Mouse (Mus musculus) midbrain, embryonic 14.5 days (tissue): ENCODE data around the gene Rhebl1. TPM values are rescaled to one million over a fixed set of nuclear protein-coding genes. Genes with fewer than 3 reads are reported as not detected.
A peak's percentile ranks its signal among the peaks of the same experiment; 100 is the strongest.

Experiments used
- ATAC-seq: fragments of 200-750 bp; cut with Nextera tagmentation; 2 replicates; pipeline ENCODE4 v1.8.0; 2017; ENCODE audit warnings: moderate number of reproducible peaks, moderate library complexity; ENCODE audit not compliant: low FRiP score, low TSS enrichment
- DNase-seq: peaks from one replicate; pipeline ENCODE4 v3.0.0-alpha.2; 2015
- H3K27ac ChIP-seq: fragments of 300-500 bp; sonication (generic); replicated peaks from 2 replicates; pipeline ENCODE4 v1.5.1; 2014; ENCODE audit warnings: mild to moderate bottlenecking, low read depth, low read length, moderate library complexity
- H3K27me3 ChIP-seq: fragments of 300-500 bp; sonication (generic); 2 replicates; pipeline ENCODE4 v1.6.1; 2014; ENCODE audit warnings: low read length, control low read depth, mixed read lengths; ENCODE audit not compliant: control insufficient read depth, insufficient read depth
- H3K36me3 ChIP-seq: fragments of 300-500 bp; sonication (generic); 2 replicates; pipeline ENCODE4 v1.6.1; 2014; ENCODE audit warnings: low read length, control low read depth; ENCODE audit not compliant: control insufficient read depth, insufficient read depth
- H3K4me1 ChIP-seq: fragments of 300-500 bp; sonication (generic); 2 replicates; pipeline ENCODE4 v1.6.1; 2014; ENCODE audit warnings: mild to moderate bottlenecking, antibody characterized with exemption, low read length, control low read depth; ENCODE audit not compliant: control insufficient read depth, insufficient read depth
- H3K4me2 ChIP-seq: fragments of 300-500 bp; sonication (generic); 2 replicates; pipeline ENCODE4 v1.6.1; 2014; ENCODE audit warnings: mild to moderate bottlenecking, low read length, moderate library complexity
- H3K4me3 ChIP-seq: fragments of 300-500 bp; sonication (generic); replicated peaks from 2 replicates; pipeline ENCODE4 v1.5.1; 2014; ENCODE audit warnings: low read depth, low read length
- H3K9ac ChIP-seq: fragments of 300-500 bp; sonication (generic); replicated peaks from 2 replicates; pipeline ENCODE4 v1.6.1; 2014; ENCODE audit warnings: mild to moderate bottlenecking, low read length, moderate library complexity
- H3K9me3 ChIP-seq: fragments of 300-500 bp; sonication (generic); 2 replicates; pipeline ENCODE4 v1.6.1; 2016; ENCODE audit warnings: low read length, control low read depth, mixed read lengths; ENCODE audit not compliant: control insufficient read depth
- WGBS: fragments of 180-500 bp; shearing (Covaris S2); extraction: QIAGEN DNeasy Blood & Tissue Kit; methylation state at CpG from one replicate; pipeline ENCODE4 v1.1.7; 2014; 5-methylcytosine and 5-hydroxymethylcytosine counted together
- polyA plus RNA-seq: library from polyadenylated mRNA; unstranded; fragments of >200 nt; fragmentation: Nextera tagmentation; extraction: Ambion mirVana; gene quantifications from 2 replicates; pipeline ENCODE4 v1.2.1, GENCODE M21; 2014

The Rhebl1 gene
- polyA plus RNA-seq, 1 experiment from 2014 or later: 23.7 TPM

GRCm38 (mm10) chr15:98897928-98898800, 3.8 kb upstream of the Rhebl1 start, which contains the start of gene Dhh:
Gene Dhh, minus strand, starts transcription at chr15:98898540.
- no peak within 1 kb of the TSS for H3K9ac ChIP-seq
- peaks cover 63% of the 10 kb centered on the region for H3K27me3 ChIP-seq
- under 1% methylated on average over 41 of the region's 41 CpGs for WGBS
- H3K4me1 ChIP-seq: peaks cover 25% of the 10 kb centered on the region
- no peaks in the 10 kb centered on the region for H3K9me3 ChIP-seq
- no peak within 1 kb of the TSS for H3K27ac ChIP-seq
- ATAC-seq (no peak), DNase-seq (peak; percentile 31)
- H3K4me2 ChIP-seq: peak within 1 kb of the TSS; percentile 35
- H3K36me3 ChIP-seq: peaks cover 6% of the 10 kb centered on the region
- H3K4me3 ChIP-seq: peak within 1 kb of the TSS; percentile 12; the same call in 1 of the 2 replicates

- peaks cover 70% of the 10 kb centered on the region for H3K27me3 ChIP-seq
- 3% methylated on average over 10 of the region's 10 CpGs for WGBS
- H3K4me1 ChIP-seq: peaks cover 25% of the 10 kb centered on the region
- no peak overlapping the region for H3K4me3 ChIP-seq
- no peaks in the 10 kb centered on the region for H3K36me3 ChIP-seq
- ATAC-seq (no peak), DNase-seq (no peak)
- H3K27ac ChIP-seq: no peak overlapping the region
- no peak overlapping the region for H3K9ac ChIP-seq
- H3K9me3 ChIP-seq: no peaks in the 10 kb centered on the region
- peak overlapping the region; percentile 35 for H3K4me2 ChIP-seq
Measured at GRCm38 (mm10) chr15:98897495-98897894, 3.2 kb upstream of the Rhebl1 start.

- Histone ChIP-seq H3K9me3 (no peaks in the 10 kb centered on the region), H3K4me3 (peak overlapping the region; percentile 45), H3K27ac (no peak overlapping the region), H3K4me2 (peak overlapping the region; percentile 51), H3K9ac (peak overlapping the region; percentile 39; the same call in 1 of the 2 replicates), H3K27me3 (peaks cover 72% of the 10 kb centered on the region), H3K4me1 (peaks cover 25% of the 10 kb centered on the region), H3K36me3 (no peaks in the 10 kb centered on the region)
- 2% methylated on average over 41 of the region's 41 CpGs for WGBS
- DNase-seq (peak; percentile 71), ATAC-seq (0 out of 2 replicates have a peak, but pooled peaks have one; percentile 11)
Measured at GRCm38 (mm10) chr15:98895635-98896589, 1.6 kb upstream of the Rhebl1 start.

GRCm38 (mm10) chr15:98894746-98895634, 650 bp upstream of the Rhebl1 start:
- ATAC-seq: 0 out of 2 replicates have a peak, but pooled peaks have one; percentile 4
- H3K9ac ChIP-seq: peak overlapping the region; percentile 39; the same call in 1 of the 2 replicates

GRCm38 (mm10) chr15:98893036-98893435, 1.3 kb downstream of the Rhebl1 start:
- Histone ChIP-seq H3K9ac (no peak overlapping the region), H3K27ac (no peak overlapping the region), H3K36me3 (no peaks in the 10 kb centered on the region), H3K4me1 (peaks cover 24% of the 10 kb centered on the region), H3K27me3 (peaks cover 58% of the 10 kb centered on the region), H3K9me3 (no peaks in the 10 kb centered on the region), H3K4me2 (no peak overlapping the region), H3K4me3 (no peak overlapping the region)
- WGBS: 38% methylated on average over 4 of the region's 4 CpGs
- no peak for DNase-seq
- ATAC-seq: no peak

More at GRCm38 (mm10) chr15:98894746-98895634, 650 bp upstream of the Rhebl1 start:
- H3K4me1 ChIP-seq: peaks cover 25% of the 10 kb centered on the region
- no peak overlapping the region for H3K27ac ChIP-seq
- peak overlapping the region; percentile 45 for H3K4me3 ChIP-seq
- H3K36me3 ChIP-seq: no peaks in the 10 kb centered on the region
- 4% methylated on average over 38 of the region's 38 CpGs for WGBS
- H3K9me3 ChIP-seq: no peaks in the 10 kb centered on the region
- DNase-seq: peak; percentile 39
- peaks cover 72% of the 10 kb centered on the region for H3K27me3 ChIP-seq
- peak overlapping the region; percentile 85 for H3K4me2 ChIP-seq

GRCm38 (mm10) chr15:98891907-98892606, 2.3 kb downstream of the Rhebl1 start:
- Histone ChIP-seq H3K27me3 (peaks cover 48% of the 10 kb centered on the region), H3K9ac (no peak overlapping the region), H3K4me2 (no peak overlapping the region), H3K27ac (no peak overlapping the region), H3K36me3 (no peaks in the 10 kb centered on the region), H3K9me3 (no peaks in the 10 kb centered on the region), H3K4me3 (no peak overlapping the region), H3K4me1 (peaks cover 20% of the 10 kb centered on the region; the same call in 1 of the 2 replicates)
- ATAC-seq (no peak), DNase-seq (peak; percentile 85)
- 40% methylated on average over 6 of the region's 6 CpGs for WGBS

- Histone ChIP-seq H3K36me3 (no peaks in the 10 kb centered on the region), H3K4me3 (no peak overlapping the region), H3K27ac (no peak overlapping the region), H3K4me2 (no peak overlapping the region), H3K9me3 (no peaks in the 10 kb centered on the region), H3K4me1 (peaks cover 20% of the 10 kb centered on the region; the same call in 1 of the 2 replicates), H3K9ac (no peak overlapping the region), H3K27me3 (peaks cover 40% of the 10 kb centered on the region)
- no peak for ATAC-seq
- no peak for DNase-seq
- 12% methylated on average over 19 of the region's 19 CpGs for WGBS
Measured at GRCm38 (mm10) chr15:98891198-98891742, 3.1 kb downstream of the Rhebl1 start.
